Comparison of ENCODE assay signal across 17 mouse cellular contexts in the genomic region with DNA sequence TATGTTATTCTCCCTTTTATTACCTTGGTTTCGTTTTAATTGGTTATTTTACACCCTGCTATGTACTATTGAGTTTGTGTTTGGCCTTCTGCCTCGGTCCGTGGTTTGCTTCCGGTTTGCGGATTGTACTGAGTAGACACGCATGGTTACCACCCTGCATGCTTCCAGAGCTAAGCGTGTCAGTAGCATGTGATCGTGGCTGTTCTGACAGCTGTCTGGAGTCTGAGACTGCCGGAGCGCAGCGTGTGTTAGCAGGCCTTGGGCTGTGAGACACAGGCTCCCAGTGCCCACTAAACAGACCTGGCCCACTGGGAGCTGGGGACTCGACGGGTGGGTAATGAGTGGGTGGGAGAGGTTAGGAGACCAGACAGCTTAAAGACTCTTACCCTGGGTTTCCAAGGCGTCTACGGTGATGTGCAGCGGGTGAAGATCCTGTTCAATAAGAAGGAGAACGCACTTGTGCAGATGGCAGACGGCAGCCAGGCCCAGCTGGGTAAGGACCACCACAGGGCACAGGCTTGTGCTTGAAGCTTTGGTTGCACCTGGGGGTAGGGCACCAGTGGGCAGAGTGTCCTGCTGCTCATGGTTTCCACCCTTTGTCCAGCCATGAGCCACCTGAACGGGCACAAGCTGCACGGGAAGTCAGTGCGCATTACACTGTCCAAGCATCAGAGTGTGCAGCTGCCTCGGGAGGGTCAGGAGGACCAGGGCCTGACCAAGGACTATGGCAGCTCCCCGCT. TPM values are rescaled to one million over a fixed set of nuclear protein-coding genes. Genes with fewer than 3 reads are reported as not detected.
DNase-seq lines count a peak whose midpoint lies in the region; ATAC-seq and TF ChIP-seq lines count a peak whose summit lies in the region.
"Had no signal": no experiment of that assay in that cellular context is flagged by ENCODE, and none has a peak within 500 bp of the region (broad histone marks: within the 10 kb centered on the region; RNA-seq: fewer than 3 reads in every experiment).

No protein-coding gene starts in this region.

- DNase-seq in heart, adult 11 months = peak; percentile 91
- DNase-seq in limb, embryonic 11.5 days (ENCODE audit: low spot score) = no peak
- DNase-seq in limb, embryonic 10.5 days (ENCODE audit: low spot score) = no peak
- no peak for DNase-seq in MEL (ENCODE audit: low read depth, low spot score)
- DNase-seq in kidney, postnatal 10 days = peak; percentile 52
- DNase-seq in heart, embryonic 10.5 days (ENCODE audit: low spot score) = no peak
- DNase-seq: gastrocnemius, postnatal 14 days; lung, embryonic 14.5 days; thymus, adult 2 months had no signal

- peaks cover 29% of the 10 kb centered on the region for H3K79me2 ChIP-seq in MEL (ENCODE audit: control insufficient read depth, insufficient read depth, low read length, poor library complexity)

- no peak for TF ChIP-seq CTCF in MEL (IDR thresholded peaks at IDR 0.05 in 2 of 3, conservative IDR thresholded peaks at IDR 0.05 in 1 of 3; ENCODE audit: control insufficient read depth in 1 of 3, insufficient read depth in 1 of 3, low read depth in 2 of 3, low read length in 3 of 3, poor library complexity in 1 of 3, severe bottlenecking in 1 of 3)

- 91% methylated on average over 23 of the region's 23 CpGs for WGBS in heart, embryonic 11.5 days (ENCODE audit: insufficient replicate concordance)
- WGBS in limb, embryonic 11.5 days = 91% methylated on average over 23 of the region's 23 CpGs
- 92% methylated on average over 23 of the region's 23 CpGs for whole genome bisulfite sequencing in limb, embryonic 10.5 days
- WGBS in heart, embryonic 10.5 days = 93% methylated on average over 23 of the region's 23 CpGs

- H3K27ac ChIP-seq in heart, embryonic 11.5 days (ENCODE audit: low read depth, low read length) = no peak overlapping the region
- 0 out of 2 replicates have a peak overlapping the region, but pooled peaks have one; percentile 10 for H3K27ac ChIP-seq in limb, embryonic 11.5 days (replicated peaks; ENCODE audit: low read depth, low read length)
- H3K27ac ChIP-seq in limb, embryonic 10.5 days = no peak overlapping the region
- no peak overlapping the region for H3K27ac ChIP-seq in MEL (ENCODE audit: control insufficient read depth, low read depth, low read length)
- no peak overlapping the region for H3K27ac ChIP-seq in heart, embryonic 10.5 days
- H3K27ac ChIP-seq: left cerebral cortex, adult 2 months had no signal

- no peak for ATAC-seq in heart, embryonic 11.5 days (replicated peaks; ENCODE audit: insufficient number of reproducible peaks, low FRiP score, low TSS enrichment)
- ATAC-seq in limb, embryonic 11.5 days (ENCODE audit: insufficient number of reproducible peaks, low FRiP score, low TSS enrichment, low read depth) = no peak
- ATAC-seq: forebrain, embryonic 13.5 days had no signal

- TF ChIP-seq POLR2A in MEL (IDR thresholded peaks at IDR 0.05; ENCODE audit: control insufficient read depth in 1 of 2, insufficient read depth in 1 of 2, low read depth in 1 of 2, low read length in 2 of 2, poor library complexity in 1 of 2) = 0 out of 4 replicates have a peak, but pooled peaks of 1 of the 2 experiments have one; percentile 20

- H3K4me3 ChIP-seq in heart, embryonic 11.5 days (ENCODE audit: low read depth, low read length) = no peak overlapping the region
- H3K4me3 ChIP-seq in limb, embryonic 11.5 days (ENCODE audit: low read depth, low read length) = no peak overlapping the region
- H3K4me3 ChIP-seq in limb, embryonic 10.5 days = no peak overlapping the region
- H3K4me3 ChIP-seq in MEL (ENCODE audit: control insufficient read depth in 1 of 2, insufficient read depth in 1 of 2, low read depth in 2 of 2, low read length in 2 of 2) = no peak overlapping the region
- no peak overlapping the region for H3K4me3 ChIP-seq in heart, embryonic 10.5 days
- H3K4me3 ChIP-seq: forebrain, embryonic 13.5 days; heart, embryonic 15.5 days; left cerebral cortex, adult 2 months; limb, embryonic 15.5 days had no signal

- no peak for TF ChIP-seq RAD21 in MEL (IDR thresholded peaks at IDR 0.05; ENCODE audit: low read depth, low read length)

- no peaks in the 10 kb centered on the region for H3K27me3 ChIP-seq in heart, embryonic 11.5 days (ENCODE audit: control insufficient read depth, insufficient read depth, low read length)
- H3K27me3 ChIP-seq in limb, embryonic 11.5 days (ENCODE audit: control insufficient read depth, insufficient read depth, low read length) = no peaks in the 10 kb centered on the region
- H3K27me3 ChIP-seq in limb, embryonic 10.5 days (ENCODE audit: low read depth, poor library complexity, severe bottlenecking) = no peaks in the 10 kb centered on the region
- H3K27me3 ChIP-seq in MEL (ENCODE audit: control insufficient read depth in 1 of 2, insufficient read depth in 2 of 2, low read length in 2 of 2) = no peaks in the 10 kb centered on the region
- H3K27me3 ChIP-seq in heart, embryonic 10.5 days (ENCODE audit: insufficient read depth, poor library complexity, severe bottlenecking) = no peaks in the 10 kb centered on the region
- H3K27me3 ChIP-seq: forebrain, embryonic 13.5 days; heart, embryonic 15.5 days; limb, embryonic 15.5 days had no signal

- H3K4me2 ChIP-seq in heart, embryonic 11.5 days = no peak overlapping the region
- no peak overlapping the region for H3K4me2 ChIP-seq in limb, embryonic 11.5 days (ENCODE audit: low read depth, severe bottlenecking)
- H3K4me2 ChIP-seq: forebrain, embryonic 13.5 days; heart, embryonic 15.5 days; limb, embryonic 15.5 days; lung, embryonic 14.5 days had no signal

- H3K4me1 ChIP-seq in heart, embryonic 11.5 days (ENCODE audit: control insufficient read depth, insufficient read depth, low read length) = peaks cover 19% of the 10 kb centered on the region
- H3K4me1 ChIP-seq in limb, embryonic 11.5 days (ENCODE audit: control insufficient read depth, insufficient read depth, low read length) = peaks cover 17% of the 10 kb centered on the region
- H3K4me1 ChIP-seq in limb, embryonic 10.5 days = peaks cover 42% of the 10 kb centered on the region
- H3K4me1 ChIP-seq in MEL (ENCODE audit: control insufficient read depth in 1 of 2, insufficient read depth in 2 of 2, low read length in 2 of 2) = peaks cover 1 to 11% of the 10 kb centered on the region in 2 experiments; a peak in 2 of 4 replicates
- H3K4me1 ChIP-seq in heart, embryonic 10.5 days = peaks cover 59% of the 10 kb centered on the region

- TF ChIP-seq EP300 in MEL (IDR thresholded peaks at IDR 0.05; ENCODE audit: low read depth in 1 of 2, low read length in 2 of 2) = no peak

- H3K9me3 ChIP-seq in heart, embryonic 11.5 days (replicated peaks; ENCODE audit: control insufficient read depth, low read length) = no peaks in the 10 kb centered on the region
- H3K9me3 ChIP-seq in limb, embryonic 11.5 days (ENCODE audit: control insufficient read depth, low read length) = no peaks in the 10 kb centered on the region
- H3K9me3 ChIP-seq in limb, embryonic 10.5 days (replicated peaks) = no peaks in the 10 kb centered on the region
- H3K9me3 ChIP-seq in MEL (replicated peaks; ENCODE audit: insufficient read depth, low read length) = no peaks in the 10 kb centered on the region
- no peaks in the 10 kb centered on the region for H3K9me3 ChIP-seq in heart, embryonic 10.5 days
- H3K9me3 ChIP-seq: forebrain, embryonic 13.5 days; heart, embryonic 15.5 days; limb, embryonic 15.5 days had no signal

- H3K9ac ChIP-seq in heart, embryonic 11.5 days (ENCODE audit: low read depth, low read length) = no peak overlapping the region
- no peak overlapping the region for H3K9ac ChIP-seq in limb, embryonic 11.5 days (ENCODE audit: low read length)
- no peak overlapping the region for H3K9ac ChIP-seq in MEL (ENCODE audit: control insufficient read depth, low read depth, low read length, poor library complexity, severe bottlenecking)
- H3K9ac ChIP-seq: forebrain, embryonic 13.5 days; heart, embryonic 15.5 days; limb, embryonic 15.5 days; lung, embryonic 14.5 days had no signal

- peaks cover 44% of the 10 kb centered on the region for H3K36me3 ChIP-seq in heart, embryonic 11.5 days (ENCODE audit: control insufficient read depth, insufficient read depth, low read length)
- H3K36me3 ChIP-seq in limb, embryonic 11.5 days (ENCODE audit: control insufficient read depth, insufficient read depth, low read length) = peaks cover 59% of the 10 kb centered on the region
- peaks cover 100% of the 10 kb centered on the region for H3K36me3 ChIP-seq in limb, embryonic 10.5 days
- H3K36me3 ChIP-seq in MEL (ENCODE audit: control insufficient read depth in 1 of 2, insufficient read depth in 2 of 2, low read length in 2 of 2) = peaks cover 11 to 16% of the 10 kb centered on the region in 2 experiments
- H3K36me3 ChIP-seq in heart, embryonic 10.5 days = peaks cover 98% of the 10 kb centered on the region

RNA-seq across cellular contexts. Expression of gene Ptbp1, which starts 8.0 kb away (rescaled TPM):
- 112 TPM in 2 replicates for polyA plus RNA-seq in heart, embryonic 11.5 days (2014; fragmentation: Nextera tagmentation; extraction: Ambion mirVana)
- 328 and 351 TPM in 2 replicates for polyA plus RNA-seq in limb, embryonic 11.5 days (2014; fragmentation: Nextera tagmentation; extraction: Ambion mirVana)
- 485 and 494 TPM in 2 replicates for polyA plus RNA-seq in limb, embryonic 10.5 days (2016; fragmentation: Nextera tagmentation; extraction: Ambion mirVana)
- total RNA-seq in MEL (2012; rRNA removed) = 301 and 316 TPM in 2 replicates
- 100 to 1,000 TPM; 329 to 837 TPM for polyA plus RNA-seq in MEL (2012; ENCODE audit: insufficient read depth in 1 of 2, insufficient read length in 2 of 2, low read depth in 1 of 2, low replicate concordance in 2 of 2, missing spikeins in 1 of 2)
- 174 and 264 TPM in 2 replicates for polyA plus RNA-seq in heart, embryonic 10.5 days (2016; fragmentation: Nextera tagmentation; extraction: Ambion mirVana)

RNA-seq across cellular contexts. Expression of gene Prtn3, which starts 12.1 kb away (rescaled TPM):
- 2.5 and 3.9 TPM in 2 replicates for polyA plus RNA-seq in heart, embryonic 11.5 days (2014; fragmentation: Nextera tagmentation; extraction: Ambion mirVana)
- polyA plus RNA-seq in limb, embryonic 11.5 days (2014; fragmentation: Nextera tagmentation; extraction: Ambion mirVana) = 16.0 and 19.6 TPM in 2 replicates
- 9.1 and 15.3 TPM in 2 replicates for polyA plus RNA-seq in limb, embryonic 10.5 days (2016; fragmentation: Nextera tagmentation; extraction: Ambion mirVana)
- total RNA-seq in MEL (2012; rRNA removed) = 9.1 and 11.2 TPM in 2 replicates
- 10 to 100 TPM in 1 of 2 experiments, not detected in 1; 31.5 TPM for polyA plus RNA-seq in MEL (2012; ENCODE audit: insufficient read depth in 1 of 2, insufficient read length in 2 of 2, low read depth in 1 of 2, low replicate concordance in 2 of 2, missing spikeins in 1 of 2)
- polyA plus RNA-seq in heart, embryonic 10.5 days (2016; fragmentation: Nextera tagmentation; extraction: Ambion mirVana) = 2.4 and 7.8 TPM in 2 replicates
- total RNA-seq: gastrocnemius, postnatal 14 days had no signal

RNA-seq across cellular contexts. Expression of gene Plppr3, which starts 12.2 kb away (rescaled TPM):
- 14.1 and 14.3 TPM in 2 replicates for polyA plus RNA-seq in heart, embryonic 11.5 days (2014; fragmentation: Nextera tagmentation; extraction: Ambion mirVana)
- 95.1 and 95.7 TPM in 2 replicates for polyA plus RNA-seq in limb, embryonic 11.5 days (2014; fragmentation: Nextera tagmentation; extraction: Ambion mirVana)
- polyA plus RNA-seq in limb, embryonic 10.5 days (2016; fragmentation: Nextera tagmentation; extraction: Ambion mirVana) = 108 and 140 TPM in 2 replicates
- total RNA-seq in MEL (2012; rRNA removed) = 0.56 and 0.85 TPM in 2 replicates
- polyA plus RNA-seq in MEL (2012; ENCODE audit: insufficient read depth in 1 of 2, insufficient read length in 2 of 2, low read depth in 1 of 2, low replicate concordance in 2 of 2, missing spikeins in 1 of 2) = 1 to 10 TPM in 1 of 2 experiments, not detected in 1; 6.2 TPM
- polyA plus RNA-seq in heart, embryonic 10.5 days (2016; fragmentation: Nextera tagmentation; extraction: Ambion mirVana) = 16.2 and 36.9 TPM in 2 replicates

RNA-seq across cellular contexts. Expression of gene Elane, which starts 23.8 kb away (rescaled TPM):
- polyA plus RNA-seq in heart, embryonic 11.5 days (2014; fragmentation: Nextera tagmentation; extraction: Ambion mirVana) = 0.31 and 0.49 TPM in 2 replicates
- polyA plus RNA-seq in limb, embryonic 11.5 days (2014; fragmentation: Nextera tagmentation; extraction: Ambion mirVana) = 0.20 TPM in 1 of 2 replicates, not detected in the other
- polyA plus RNA-seq in limb, embryonic 10.5 days (2016; fragmentation: Nextera tagmentation; extraction: Ambion mirVana) = not detected in 2 replicates
- total RNA-seq in MEL (2012; rRNA removed) = not detected in 2 replicates
- polyA plus RNA-seq in MEL (2012; ENCODE audit: insufficient read depth in 1 of 2, insufficient read length in 2 of 2, low read depth in 1 of 2, low replicate concordance in 2 of 2, missing spikeins in 1 of 2) = under 1 TPM in 1 of 2 experiments, not detected in 1; 0.07 TPM
- polyA plus RNA-seq in heart, embryonic 10.5 days (2016; fragmentation: Nextera tagmentation; extraction: Ambion mirVana) = 0.14 and 0.15 TPM in 2 replicates
- total RNA-seq: gastrocnemius, postnatal 14 days; left cerebral cortex, adult 2 months had no signal
- polyA plus RNA-seq: forebrain, embryonic 13.5 days; intestine, embryonic 14.5 days; neural tube, embryonic 14.5 days had no signal

RNA-seq across cellular contexts. Expression of gene Cfd, which starts 28.4 kb away (rescaled TPM):
- not detected in 2 replicates for polyA plus RNA-seq in heart, embryonic 11.5 days (2014; fragmentation: Nextera tagmentation; extraction: Ambion mirVana)
- not detected in 2 replicates for polyA plus RNA-seq in limb, embryonic 11.5 days (2014; fragmentation: Nextera tagmentation; extraction: Ambion mirVana)
- not detected in 2 replicates for polyA plus RNA-seq in limb, embryonic 10.5 days (2016; fragmentation: Nextera tagmentation; extraction: Ambion mirVana)
- total RNA-seq in MEL (2012; rRNA removed) = not detected in 2 replicates
- polyA plus RNA-seq in MEL (2012; ENCODE audit: insufficient read depth in 1 of 2, insufficient read length in 2 of 2, low read depth in 1 of 2, low replicate concordance in 2 of 2, missing spikeins in 1 of 2) = under 1 TPM in 1 of 2 experiments, not detected in 1; 0.21 TPM
- not detected in 2 replicates for polyA plus RNA-seq in heart, embryonic 10.5 days (2016; fragmentation: Nextera tagmentation; extraction: Ambion mirVana)
- total RNA-seq: left cerebral cortex, adult 2 months; megakaryocyte, adult 5-6 weeks had no signal
- polyA plus RNA-seq: forebrain, embryonic 13.5 days; heart, embryonic 15.5 days; intestine, embryonic 14.5 days; limb, embryonic 15.5 days; lung, embryonic 14.5 days; neural tube, embryonic 14.5 days had no signal

Comparison
In these comparisons a context has a peak if more than half of its experiments do, and no peak if none do; other contexts are left out.
1. DNase-seq: peak in heart, adult 11 months (single experiment) and kidney, postnatal 10 days (single experiment); none in limb, embryonic 11.5 days (single experiment), limb, embryonic 10.5 days (single experiment), MEL (single experiment) and heart, embryonic 10.5 days (single experiment).